Mouse (Mus musculus) large intestine, adult 2 months (tissue): ENCODE measurements around the gene Stt3b. TPM values are rescaled to one million over a fixed set of nuclear protein-coding genes. Genes with fewer than 3 reads are reported as not detected.

Experiments
- DNase-seq: peaks from one replicate; pipeline ENCODE4 v3.0.0-alpha.2; 2012; ENCODE audit warnings: low read depth, low spot score
- WGBS: fragments of 180-500 bp; shearing (Covaris S2); methylation state at CpG from one replicate; pipeline ENCODE4 v1.1.7; 2018; 5-methylcytosine and 5-hydroxymethylcytosine counted together
- polyA plus RNA-seq: library from polyadenylated mRNA; depleted of rRNA; stranded (reverse); fragments of >200 nt; gene quantifications from 2 replicates; pipeline ENCODE4 v1.2.3, GENCODE M21; 2012

Gene Stt3b
- polyA plus RNA-seq, 1 experiment = 60.6 TPM

- 85% methylated on average over 7 of the region's 7 CpGs for WGBS
- DNase-seq = no peak
Measured at GRCm38 (mm10) chr9:115224744-115225354, 85.4 kb downstream of the Stt3b start.

GRCm38 (mm10) chr9:115221265-115221664 is 89.0 kb downstream of the Stt3b start:
- no peak for DNase-seq
- WGBS = 97% methylated on average over 7 of the region's 7 CpGs

GRCm38 (mm10) chr9:115220466-115220865 is 89.8 kb downstream of the Stt3b start:
- DNase-seq = no peak
- WGBS = 77% methylated on average over 7 of the region's 7 CpGs

- WGBS = 32% methylated on average over 9 of the region's 9 CpGs
- DNase-seq = no peak
Measured at GRCm38 (mm10) chr9:115217984-115218383, 92.2 kb downstream of the Stt3b start.

- WGBS = 50% methylated on average over 21 of the region's 21 CpGs
- DNase-seq = no peak
Measured at GRCm38 (mm10) chr9:115215830-115216701, 94.2 kb downstream of the Stt3b start.

GRCm38 (mm10) chr9:115214572-115215571 is 95.3 kb downstream of the Stt3b start:
- 61% methylated on average over 7 of the region's 7 CpGs for WGBS
- DNase-seq = no peak

GRCm38 (mm10) chr9:115213755-115214264 is 96.4 kb downstream of the Stt3b start:
- WGBS = 85% methylated on average over 5 of the region's 5 CpGs
- no peak for DNase-seq

GRCm38 (mm10) chr9:115210535-115210934 is 99.7 kb downstream of the Stt3b start:
- no peak for DNase-seq
- 80% methylated on average over 12 of the region's 12 CpGs for WGBS

GRCm38 (mm10) chr9:115209737-115210136 is 100.5 kb downstream of the Stt3b start:
- DNase-seq = no peak
- 94% methylated on average over 7 of the region's 7 CpGs for WGBS

- whole genome bisulfite sequencing = 65% methylated on average over 5 of the region's 5 CpGs
- no peak for DNase-seq
Measured at GRCm38 (mm10) chr9:115206219-115206618, 104.0 kb downstream of the Stt3b start.

- DNase-seq = peak; percentile 60
- WGBS = 5% methylated on average over 6 of the region's 6 CpGs
Measured at GRCm38 (mm10) chr9:115205491-115205890, 104.7 kb downstream of the Stt3b start.

- WGBS = 84% methylated on average over 6 of the region's 6 CpGs
- no peak for DNase-seq
Measured at GRCm38 (mm10) chr9:115203136-115203535, 107.1 kb downstream of the Stt3b start.

GRCm38 (mm10) chr9:115201264-115201663 is 109.0 kb downstream of the Stt3b start:
- WGBS = 91% methylated on average over 6 of the region's 6 CpGs
- DNase-seq = no peak

GRCm38 (mm10) chr9:115200166-115200862 is 109.9 kb downstream of the Stt3b start:
- 77% methylated on average over 15 of the region's 15 CpGs for WGBS
- DNase-seq = no peak

- DNase-seq = peak; percentile 11
- WGBS = 38% methylated on average over 7 of the region's 7 CpGs
Measured at GRCm38 (mm10) chr9:115197082-115197481, 113.1 kb downstream of the Stt3b start.

- 86% methylated on average over 3 of the region's 3 CpGs for WGBS
- DNase-seq = no peak
Measured at GRCm38 (mm10) chr9:115192890-115193289, 117.3 kb downstream of the Stt3b start.
